Mouse (Mus musculus): ENCODE data around the gene Rflna.

Gene Rflna

GRCm38 (mm10) chr5:125055901-125056300 lies 52.9 kb downstream of the Rflna start:
- no peak for DNase-seq

- no peak for DNase-seq
Measured at GRCm38 (mm10) chr5:125056331-125056695, 53.3 kb downstream of the Rflna start.

- peak in 1 of 2 experiments; percentile 28 for DNase-seq
Measured at GRCm38 (mm10) chr5:125056696-125057554, 53.9 kb downstream of the Rflna start.

- DNase-seq = peak in 1 of 2 experiments; percentile 35
Measured at GRCm38 (mm10) chr5:125057555-125058266, 54.7 kb downstream of the Rflna start.

GRCm38 (mm10) chr5:125058267-125058668 lies 55.2 kb downstream of the Rflna start:
- peak; percentile 79 for DNase-seq
